Mouse (Mus musculus) forebrain, embryonic 12.5 days (tissue): ENCODE results near the gene Tcf7l1. TPM values are rescaled to one million over a fixed set of nuclear protein-coding genes. Genes with fewer than 3 reads are reported as not detected.

ENCODE experiments used
- ATAC-seq: fragments of 200-750 bp; cut with Nextera tagmentation; 2 replicates; pipeline ENCODE4 v1.8.0; 2017; ENCODE audit warnings: moderate TSS enrichment; ENCODE audit not compliant: low FRiP score
- H3K27ac ChIP-seq: fragments of 300-500 bp; sonication (generic); 2 replicates; pipeline ENCODE4 v1.5.1; 2016; ENCODE audit warnings: mild to moderate bottlenecking
- H3K27me3 ChIP-seq: fragments of 300-500 bp; sonication (generic); 2 replicates; pipeline ENCODE4 v1.6.1; 2016; ENCODE audit warnings: mild to moderate bottlenecking
- H3K36me3 ChIP-seq: fragments of 300-500 bp; sonication (generic); replicated peaks from 2 replicates; pipeline ENCODE4 v1.6.1; 2016; ENCODE audit warnings: mild to moderate bottlenecking
- H3K4me1 ChIP-seq: fragments of 300-500 bp; sonication (generic); 2 replicates; pipeline ENCODE4 v1.6.1; 2016
- H3K4me2 ChIP-seq: fragments of 300-500 bp; sonication (generic); 2 replicates; pipeline ENCODE4 v1.6.1; 2016; ENCODE audit warnings: mild to moderate bottlenecking, moderate library complexity
- H3K4me3 ChIP-seq: fragments of 300-500 bp; sonication (generic); replicated peaks from 2 replicates; pipeline ENCODE4 v1.5.1; 2016; ENCODE audit warnings: mild to moderate bottlenecking
- H3K9ac ChIP-seq: fragments of 300-500 bp; sonication (generic); 2 replicates; pipeline ENCODE4 v1.6.1; 2016; ENCODE audit warnings: mild to moderate bottlenecking
- H3K9me3 ChIP-seq: fragments of 300-500 bp; sonication (generic); 2 replicates; pipeline ENCODE4 v1.6.1; 2016
- WGBS: fragments of 180-500 bp; shearing (Covaris S2); methylation state at CpG from one replicate; pipeline ENCODE4 v1.1.7; 2016; 5-methylcytosine and 5-hydroxymethylcytosine counted together
- polyA plus RNA-seq: library from polyadenylated mRNA; unstranded; fragments of >200 nt; fragmentation: Nextera tagmentation; extraction: Ambion mirVana; gene quantifications from 2 replicates; pipeline ENCODE4 v1.2.1, GENCODE M21; 2016

The Tcf7l1 gene
- polyA plus RNA-seq, 1 experiment from 2014 or later, result 24.4 TPM

- Histone ChIP-seq H3K9ac (no peak overlapping the region), H3K36me3 (no peaks in the 10 kb centered on the region), H3K27ac (no peak overlapping the region), H3K4me1 (peaks cover 43% of the 10 kb centered on the region), H3K4me2 (no peak overlapping the region), H3K9me3 (no peaks in the 10 kb centered on the region), H3K27me3 (no peaks in the 10 kb centered on the region), H3K4me3 (no peak overlapping the region)
- WGBS, result 55% methylated on average over 9 of the region's 9 CpGs
- ATAC-seq, result no peak
Measured at GRCm38 (mm10) chr6:72754215-72754614, 34.8 kb downstream of the Tcf7l1 start.

- Histone ChIP-seq H3K4me1 (peaks cover 43% of the 10 kb centered on the region), H3K9me3 (no peaks in the 10 kb centered on the region), H3K36me3 (no peaks in the 10 kb centered on the region), H3K27me3 (no peaks in the 10 kb centered on the region), H3K4me2 (no peak overlapping the region), H3K27ac (no peak overlapping the region), H3K9ac (no peak overlapping the region), H3K4me3 (no peak overlapping the region)
- ATAC-seq, result no peak
- 83% methylated on average over 8 of the region's 8 CpGs for WGBS
Measured at GRCm38 (mm10) chr6:72753782-72754181, 35.3 kb downstream of the Tcf7l1 start.

DNA sequence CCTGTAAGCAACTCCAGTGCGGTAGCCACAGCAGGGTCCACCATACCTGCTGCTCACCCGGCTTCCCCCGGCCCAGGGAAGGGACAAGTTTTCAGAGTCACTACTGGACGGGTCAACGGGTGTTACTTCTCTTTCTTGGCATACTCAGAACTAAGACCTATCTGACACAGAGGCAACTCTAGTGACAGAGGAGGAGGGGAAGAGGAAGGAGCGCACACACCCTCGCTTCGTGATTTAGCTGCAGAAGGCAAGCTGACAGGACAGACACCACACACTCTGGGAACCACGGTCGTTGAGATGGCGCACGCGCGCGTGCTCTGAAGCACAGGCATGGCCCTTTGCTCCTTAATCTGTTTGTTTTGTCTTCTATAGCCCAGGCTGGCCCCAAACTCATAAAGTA is 36.2 kb downstream of the Tcf7l1 start:
- peaks cover 46% of the 10 kb centered on the region for H3K4me1 ChIP-seq
- H3K4me3 ChIP-seq, result no peak overlapping the region
- H3K9me3 ChIP-seq, result no peaks in the 10 kb centered on the region
- H3K4me2 ChIP-seq, result no peak overlapping the region
- no peaks in the 10 kb centered on the region for H3K36me3 ChIP-seq
- no peak overlapping the region for H3K27ac ChIP-seq
- H3K27me3 ChIP-seq, result no peaks in the 10 kb centered on the region
- 94% methylated on average over 15 of the region's 15 CpGs for WGBS
- no peak for ATAC-seq
- no peak overlapping the region for H3K9ac ChIP-seq

DNA sequence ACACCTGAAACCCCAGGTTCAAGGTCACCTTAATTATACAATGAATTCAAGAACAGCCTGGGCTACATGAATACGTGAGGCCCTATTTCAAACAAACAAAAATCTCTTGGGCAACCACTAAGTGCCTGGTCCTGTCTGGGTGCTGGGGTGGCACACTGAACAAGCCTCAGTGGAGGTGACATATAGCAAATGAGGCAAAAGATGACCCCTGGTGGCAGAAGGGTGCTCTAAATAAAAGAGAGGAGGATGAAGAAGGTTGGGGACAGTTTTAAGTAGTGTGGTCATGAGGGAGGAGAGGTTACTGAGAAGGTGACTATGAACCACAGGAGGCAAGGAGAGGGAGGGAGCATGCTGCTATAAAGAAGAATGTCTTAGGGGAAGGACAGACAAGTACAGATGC is 37.8 kb downstream of the Tcf7l1 start:
- no peak for ATAC-seq
- 88% methylated on average over 1 of the region's 1 CpGs for WGBS
- Histone ChIP-seq H3K36me3 (no peaks in the 10 kb centered on the region), H3K27ac (no peak overlapping the region), H3K9me3 (no peaks in the 10 kb centered on the region), H3K4me1 (peaks cover 53% of the 10 kb centered on the region), H3K27me3 (no peaks in the 10 kb centered on the region), H3K4me2 (no peak overlapping the region), H3K9ac (no peak overlapping the region), H3K4me3 (no peak overlapping the region)

GRCm38 (mm10) chr6:72748882-72749437 is 40.1 kb downstream of the Tcf7l1 start:
- H3K27me3 ChIP-seq, result no peaks in the 10 kb centered on the region
- H3K4me2 ChIP-seq, result no peak overlapping the region
- no peak overlapping the region for H3K9ac ChIP-seq
- no peaks in the 10 kb centered on the region for H3K36me3 ChIP-seq
- H3K9me3 ChIP-seq, result no peaks in the 10 kb centered on the region
- H3K4me3 ChIP-seq, result no peak overlapping the region
- WGBS, result 8% methylated on average over 5 of the region's 5 CpGs
- H3K4me1 ChIP-seq, result peaks cover 39% of the 10 kb centered on the region
- no peak for ATAC-seq
- no peak overlapping the region for H3K27ac ChIP-seq

DNA sequence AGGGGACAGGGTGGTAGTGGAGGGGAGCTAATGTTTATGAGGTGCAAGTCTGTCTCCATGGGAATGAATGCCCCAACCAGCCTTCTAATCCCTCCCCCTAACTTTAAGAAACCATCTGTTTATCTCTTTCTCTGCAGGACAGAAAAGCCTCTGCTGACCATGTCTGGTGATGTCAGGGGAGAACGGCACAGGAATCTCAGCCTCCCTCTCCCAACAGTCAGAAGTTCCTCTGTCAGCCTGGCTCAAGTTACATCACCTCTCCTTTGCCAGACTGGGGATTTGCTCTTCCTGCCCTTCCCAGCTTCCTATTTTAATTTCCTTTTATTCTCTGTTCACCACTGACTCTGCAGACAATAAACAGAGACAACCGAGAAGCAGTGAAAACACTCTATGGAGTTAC is 40.6 kb downstream of the Tcf7l1 start:
- no peak overlapping the region for H3K27ac ChIP-seq
- no peak overlapping the region for H3K9ac ChIP-seq
- H3K4me1 ChIP-seq, result peaks cover 39% of the 10 kb centered on the region
- 8% methylated on average over 2 of the region's 2 CpGs for WGBS
- H3K36me3 ChIP-seq, result no peaks in the 10 kb centered on the region
- H3K27me3 ChIP-seq, result no peaks in the 10 kb centered on the region
- no peaks in the 10 kb centered on the region for H3K9me3 ChIP-seq
- no peak overlapping the region for H3K4me2 ChIP-seq
- ATAC-seq, result no peak
- no peak overlapping the region for H3K4me3 ChIP-seq

DNA sequence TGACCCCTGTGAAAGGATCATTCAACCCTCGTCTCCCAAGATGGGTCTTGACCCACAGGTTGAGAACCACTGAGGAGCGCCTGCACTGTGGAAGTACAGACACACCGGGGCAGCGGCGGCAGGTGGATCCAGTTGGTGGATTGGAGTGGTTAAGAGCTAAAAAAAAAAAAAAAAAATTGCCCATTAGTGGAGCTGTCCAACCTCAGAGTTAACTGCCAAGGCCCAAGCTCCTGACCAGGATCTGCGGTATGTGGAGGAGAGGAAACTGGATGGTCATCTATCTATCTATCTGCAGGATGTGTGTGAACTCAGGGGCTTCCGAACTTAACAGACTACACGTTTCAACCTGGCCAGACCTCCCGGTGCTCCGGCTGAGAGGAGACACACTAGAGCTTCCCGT is 41.2 kb downstream of the Tcf7l1 start:
- H3K4me3 ChIP-seq, result no peak overlapping the region
- no peak overlapping the region for H3K4me2 ChIP-seq
- H3K27me3 ChIP-seq, result no peaks in the 10 kb centered on the region
- peaks cover 39% of the 10 kb centered on the region for H3K4me1 ChIP-seq
- no peak overlapping the region for H3K9ac ChIP-seq
- H3K36me3 ChIP-seq, result no peaks in the 10 kb centered on the region
- ATAC-seq, result no peak
- 80% methylated on average over 11 of the region's 11 CpGs for WGBS
- H3K27ac ChIP-seq, result no peak overlapping the region
- no peaks in the 10 kb centered on the region for H3K9me3 ChIP-seq

- Histone ChIP-seq H3K4me2 (no peak overlapping the region), H3K4me1 (peaks cover 36% of the 10 kb centered on the region), H3K9ac (no peak overlapping the region), H3K27ac (no peak overlapping the region), H3K4me3 (no peak overlapping the region), H3K27me3 (no peaks in the 10 kb centered on the region), H3K36me3 (no peaks in the 10 kb centered on the region), H3K9me3 (no peaks in the 10 kb centered on the region)
- no peak for ATAC-seq
- WGBS, result 70% methylated on average over 4 of the region's 4 CpGs
Measured at GRCm38 (mm10) chr6:72747156-72747555, 41.9 kb downstream of the Tcf7l1 start.

DNA sequence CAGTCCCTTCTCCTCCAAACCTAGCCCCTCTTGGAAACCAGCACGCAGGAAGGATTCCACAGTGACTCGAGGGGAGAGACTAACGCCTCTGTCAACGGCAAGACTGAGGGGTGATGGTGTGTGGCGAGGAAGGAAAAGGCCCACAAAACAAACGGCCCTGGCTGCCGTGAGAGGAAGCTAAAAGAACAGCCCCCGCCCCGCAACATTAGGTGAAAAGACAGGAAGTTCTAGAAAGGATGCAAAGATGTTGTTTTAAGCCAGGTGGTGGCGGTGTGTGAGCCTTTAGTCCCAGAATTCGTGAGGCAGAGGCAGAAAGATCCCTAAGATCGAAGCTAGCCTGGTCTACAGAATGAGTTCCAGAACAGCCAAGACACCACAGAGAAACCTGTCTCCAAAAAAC is 43.3 kb downstream of the Tcf7l1 start:
- H3K9ac ChIP-seq, result no peak overlapping the region
- no peak overlapping the region for H3K4me2 ChIP-seq
- WGBS, result 83% methylated on average over 12 of the region's 12 CpGs
- no peak overlapping the region for H3K27ac ChIP-seq
- no peak overlapping the region for H3K4me3 ChIP-seq
- no peaks in the 10 kb centered on the region for H3K27me3 ChIP-seq
- ATAC-seq, result no peak
- no peaks in the 10 kb centered on the region for H3K36me3 ChIP-seq
- H3K4me1 ChIP-seq, result peaks cover 41% of the 10 kb centered on the region
- no peaks in the 10 kb centered on the region for H3K9me3 ChIP-seq

- Histone ChIP-seq H3K4me1 (peaks cover 40% of the 10 kb centered on the region), H3K27ac (no peak overlapping the region), H3K4me3 (no peak overlapping the region), H3K36me3 (no peaks in the 10 kb centered on the region), H3K9ac (no peak overlapping the region), H3K9me3 (no peaks in the 10 kb centered on the region), H3K4me2 (no peak overlapping the region), H3K27me3 (no peaks in the 10 kb centered on the region)
- no peak for ATAC-seq
- WGBS, result 77% methylated on average over 10 of the region's 10 CpGs
Measured at GRCm38 (mm10) chr6:72744144-72744800, 44.8 kb downstream of the Tcf7l1 start.

DNA sequence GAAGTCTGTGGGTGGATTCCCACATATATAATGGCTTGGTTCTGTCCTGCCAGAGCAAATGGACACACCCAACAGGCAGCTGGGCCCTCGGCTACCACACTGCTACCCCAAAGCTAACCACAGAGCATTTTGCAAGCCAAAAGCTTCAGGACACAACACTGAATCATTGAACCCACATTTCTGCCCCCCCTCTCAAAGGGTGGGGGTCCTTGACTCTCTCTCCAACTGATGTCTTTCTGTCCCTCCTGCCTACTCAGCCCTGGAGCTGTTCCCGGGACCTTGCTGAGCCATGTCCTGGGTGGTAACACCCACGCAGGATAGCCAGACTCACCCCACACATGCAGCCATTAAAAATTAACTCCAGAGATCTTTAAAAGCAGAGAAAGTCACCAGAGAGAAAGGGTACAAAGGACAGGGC is 45.4 kb downstream of the Tcf7l1 start:
- no peaks in the 10 kb centered on the region for H3K36me3 ChIP-seq
- no peak overlapping the region for H3K4me2 ChIP-seq
- H3K27me3 ChIP-seq, result no peaks in the 10 kb centered on the region
- H3K4me1 ChIP-seq, result peaks cover 33% of the 10 kb centered on the region
- no peak for ATAC-seq
- H3K9me3 ChIP-seq, result no peaks in the 10 kb centered on the region
- no peak overlapping the region for H3K4me3 ChIP-seq
- 87% methylated on average over 3 of the region's 3 CpGs for WGBS
- no peak overlapping the region for H3K9ac ChIP-seq
- H3K27ac ChIP-seq, result no peak overlapping the region

- ATAC-seq, result no peak
- no peak overlapping the region for H3K27ac ChIP-seq
- no peaks in the 10 kb centered on the region for H3K9me3 ChIP-seq
- 91% methylated on average over 7 of the region's 7 CpGs for WGBS
- H3K9ac ChIP-seq, result no peak overlapping the region
- peaks cover 21% of the 10 kb centered on the region for H3K4me1 ChIP-seq
- H3K4me3 ChIP-seq, result no peak overlapping the region
- no peaks in the 10 kb centered on the region for H3K36me3 ChIP-seq
- H3K27me3 ChIP-seq, result no peaks in the 10 kb centered on the region
- no peak overlapping the region for H3K4me2 ChIP-seq
Measured at GRCm38 (mm10) chr6:72742331-72742730, 46.7 kb downstream of the Tcf7l1 start.
